Mouse (Mus musculus) liver, embryonic 11.5 days (tissue): ENCODE measurements at regions not wholly inside any gene's neighbourhood (a gene's known extent, or its start where the extent isn't known, plus 50 kb on each side); places are given as distances from the start of the nearest gene placed in this dataset.

Source experiments
- ATAC-seq: fragments of 200-750 bp; cut with Nextera tagmentation; replicated peaks from 2 replicates; pipeline ENCODE4 v1.8.0; 2017; ENCODE audit warnings: moderate number of reproducible peaks, mild to moderate bottlenecking, moderate TSS enrichment, moderate library complexity; ENCODE audit not compliant: low FRiP score
- DNase-seq: peaks from one replicate; pipeline ENCODE4 v3.0.0-alpha.2; 2017; ENCODE audit warnings: low spot score
- H3K27ac ChIP-seq: fragments of 300-500 bp; sonication (generic); 2 replicates; pipeline ENCODE4 v1.5.1; 2014; ENCODE audit warnings: mild to moderate bottlenecking, low read depth, low read length, control low read depth
- H3K27me3 ChIP-seq: fragments of 300-500 bp; sonication (generic); replicated peaks from 2 replicates; pipeline ENCODE4 v1.6.1; 2014; ENCODE audit warnings: low read length, mixed read lengths; ENCODE audit not compliant: control insufficient read depth, insufficient read depth
- H3K36me3 ChIP-seq: fragments of 300-500 bp; sonication (generic); 2 replicates; pipeline ENCODE4 v1.6.1; 2014; ENCODE audit warnings: mild to moderate bottlenecking, low read length, moderate library complexity, mixed read lengths; ENCODE audit not compliant: control insufficient read depth, insufficient read depth
- H3K4me1 ChIP-seq: fragments of 300-500 bp; sonication (generic); replicated peaks from 2 replicates; pipeline ENCODE4 v1.6.1; 2014; ENCODE audit warnings: low read length, mixed read lengths; ENCODE audit not compliant: control insufficient read depth, insufficient read depth
- H3K4me2 ChIP-seq: fragments of 300-500 bp; sonication (generic); 2 replicates; pipeline ENCODE4 v1.6.1; 2014; ENCODE audit warnings: mild to moderate bottlenecking, control low read depth, moderate library complexity
- H3K4me3 ChIP-seq: fragments of 300-500 bp; sonication (generic); 2 replicates; pipeline ENCODE4 v1.5.1; 2014; ENCODE audit warnings: low read depth, low read length, control low read depth
- H3K9ac ChIP-seq: fragments of 300-500 bp; sonication (generic); 2 replicates; pipeline ENCODE4 v1.6.1; 2014; ENCODE audit warnings: low read depth, low read length, control low read depth
- H3K9me3 ChIP-seq: fragments of 300-500 bp; sonication (generic); 2 replicates; pipeline ENCODE4 v1.6.1; 2016; ENCODE audit warnings: low read length, inconsistent platforms, mixed read lengths; ENCODE audit not compliant: control insufficient read depth
- WGBS: fragments of 180-500 bp; shearing (Covaris S2); extraction: QIAGEN DNeasy Blood & Tissue Kit; methylation state at CpG from one replicate; pipeline ENCODE4 v1.1.7; 2014; 5-methylcytosine and 5-hydroxymethylcytosine counted together

GRCm38 (mm10) chr3:14969698-14970097, 83.6 kb downstream of the Car2 start:
- no peaks in the 10 kb centered on the region for H3K27me3 ChIP-seq
- H3K4me3 ChIP-seq: no peak overlapping the region
- ATAC-seq (no peak), DNase-seq (no peak)
- WGBS: 87% methylated on average over 6 of the region's 6 CpGs
- H3K4me1 ChIP-seq: peaks cover 6% of the 10 kb centered on the region
- no peaks in the 10 kb centered on the region for H3K9me3 ChIP-seq
- H3K36me3 ChIP-seq: no peaks in the 10 kb centered on the region
- no peak overlapping the region for H3K9ac ChIP-seq
- H3K4me2 ChIP-seq: no peak overlapping the region
- no peak overlapping the region for H3K27ac ChIP-seq

- H3K9ac ChIP-seq: no peak overlapping the region
- no peak; the same call in 1 of the 2 replicates for ATAC-seq
- no peaks in the 10 kb centered on the region for H3K9me3 ChIP-seq
- no peak overlapping the region for H3K4me2 ChIP-seq
- no peak overlapping the region for H3K27ac ChIP-seq
- H3K36me3 ChIP-seq: no peaks in the 10 kb centered on the region
- WGBS: 68% methylated on average over 2 of the region's 2 CpGs
- H3K4me1 ChIP-seq: no peaks in the 10 kb centered on the region
- no peak for DNase-seq
- H3K27me3 ChIP-seq: no peaks in the 10 kb centered on the region
- no peak overlapping the region for H3K4me3 ChIP-seq
These were observed 85.6 kb downstream of the Car2 start for GRCm38 (mm10) chr3:14971647-14972046.

GRCm38 (mm10) chr3:14974758-14975157, 88.7 kb downstream of the Car2 start:
- Histone ChIP-seq H3K9me3 (no peaks in the 10 kb centered on the region), H3K4me2 (no peak overlapping the region), H3K4me1 (no peaks in the 10 kb centered on the region), H3K9ac (no peak overlapping the region), H3K27me3 (no peaks in the 10 kb centered on the region), H3K4me3 (no peak overlapping the region), H3K36me3 (no peaks in the 10 kb centered on the region), H3K27ac (no peak overlapping the region)
- ATAC-seq (no peak), DNase-seq (no peak)
- 87% methylated on average over 2 of the region's 2 CpGs for WGBS

- WGBS: 72% methylated on average over 2 of the region's 2 CpGs
- DNase-seq: no peak
These were observed 89.1 kb downstream of the Car2 start for GRCm38 (mm10) chr3:14975203-14975602.

GRCm38 (mm10) chr3:14979116-14979613, 93.1 kb downstream of the Car2 start:
- H3K27ac ChIP-seq: no peak overlapping the region
- 76% methylated on average over 5 of the region's 5 CpGs for WGBS
- no peak for ATAC-seq
- no peaks in the 10 kb centered on the region for H3K4me1 ChIP-seq
- no peak for DNase-seq
- H3K36me3 ChIP-seq: no peaks in the 10 kb centered on the region
- no peaks in the 10 kb centered on the region for H3K9me3 ChIP-seq
- H3K4me3 ChIP-seq: no peak overlapping the region
- H3K27me3 ChIP-seq: no peaks in the 10 kb centered on the region
- no peak overlapping the region for H3K4me2 ChIP-seq
- no peak overlapping the region for H3K9ac ChIP-seq

More at GRCm38 (mm10) chr3:14975203-14975602, 89.1 kb downstream of the Car2 start:
- no peaks in the 10 kb centered on the region for H3K27me3 ChIP-seq
- H3K36me3 ChIP-seq: no peaks in the 10 kb centered on the region
- H3K27ac ChIP-seq: no peak overlapping the region
- H3K4me2 ChIP-seq: no peak overlapping the region
- no peak overlapping the region for H3K9ac ChIP-seq
- no peaks in the 10 kb centered on the region for H3K4me1 ChIP-seq
- ATAC-seq: no peak
- no peaks in the 10 kb centered on the region for H3K9me3 ChIP-seq
- no peak overlapping the region for H3K4me3 ChIP-seq

GRCm38 (mm10) chr3:14989635-14990034, 103.6 kb downstream of the Car2 start:
- no peaks in the 10 kb centered on the region for H3K4me1 ChIP-seq
- no peak overlapping the region for H3K9ac ChIP-seq
- no peaks in the 10 kb centered on the region for H3K9me3 ChIP-seq
- no peak for ATAC-seq
- no peaks in the 10 kb centered on the region for H3K27me3 ChIP-seq
- H3K27ac ChIP-seq: no peak overlapping the region
- no peaks in the 10 kb centered on the region for H3K36me3 ChIP-seq
- H3K4me2 ChIP-seq: no peak overlapping the region
- WGBS: 40% methylated on average over 3 of the region's 3 CpGs
- H3K4me3 ChIP-seq: no peak overlapping the region
- DNase-seq: no peak

GRCm38 (mm10) chr3:14993936-14994335, 107.9 kb downstream of the Car2 start:
- Histone ChIP-seq H3K36me3 (no peaks in the 10 kb centered on the region), H3K4me1 (peaks cover 8% of the 10 kb centered on the region; the same call in 1 of the 2 replicates), H3K4me2 (no peak overlapping the region), H3K27me3 (no peaks in the 10 kb centered on the region), H3K9me3 (no peaks in the 10 kb centered on the region), H3K27ac (no peak overlapping the region), H3K9ac (no peak overlapping the region), H3K4me3 (no peak overlapping the region)
- no peak for ATAC-seq
- DNase-seq: no peak
- 70% methylated on average over 2 of the region's 2 CpGs for WGBS

- no peak overlapping the region for H3K4me3 ChIP-seq
- H3K27ac ChIP-seq: no peak overlapping the region
- no peaks in the 10 kb centered on the region for H3K36me3 ChIP-seq
- H3K9ac ChIP-seq: no peak overlapping the region
- ATAC-seq (peak; percentile 83), DNase-seq (no peak)
- no peaks in the 10 kb centered on the region for H3K27me3 ChIP-seq
- no peaks in the 10 kb centered on the region for H3K9me3 ChIP-seq
- WGBS: 22% methylated on average over 3 of the region's 3 CpGs
- H3K4me2 ChIP-seq: no peak overlapping the region; the same call in 1 of the 2 replicates
- peaks cover 15% of the 10 kb centered on the region for H3K4me1 ChIP-seq
These were observed 111.2 kb downstream of the Car2 start for GRCm38 (mm10) chr3:14997241-14997640.

GRCm38 (mm10) chr3:14998521-14998920, 112.4 kb downstream of the Car2 start:
- DNase-seq: no peak
- Histone ChIP-seq H3K9ac (no peak overlapping the region), H3K4me2 (no peak overlapping the region), H3K4me3 (no peak overlapping the region), H3K27ac (no peak overlapping the region), H3K4me1 (peaks cover 15% of the 10 kb centered on the region), H3K9me3 (no peaks in the 10 kb centered on the region), H3K27me3 (no peaks in the 10 kb centered on the region), H3K36me3 (no peaks in the 10 kb centered on the region)
- no peak for ATAC-seq
- WGBS: 58% methylated on average over 2 of the region's 2 CpGs
